Mouse (Mus musculus) embryonic facial prominence, embryonic 14.5 days (tissue): ENCODE results near the gene D630003M21Rik. TPM values are rescaled to one million over a fixed set of nuclear protein-coding genes. Genes with fewer than 3 reads are reported as not detected.

ENCODE experiments used
- ATAC-seq: fragments of 200-750 bp; cut with Nextera tagmentation; 2 replicates; pipeline ENCODE4 v1.8.0; 2017; ENCODE audit warnings: low read depth, moderate number of reproducible peaks, moderate TSS enrichment
- DNase-seq: peaks from one replicate; pipeline ENCODE4 v3.0.0-alpha.2; 2015; ENCODE audit warnings: low spot score
- H3K27ac ChIP-seq: fragments of 300-500 bp; sonication (generic); replicated peaks from 2 replicates; pipeline ENCODE4 v1.5.1; 2014; ENCODE audit warnings: low read depth, mild to moderate bottlenecking, low read length, moderate library complexity
- H3K27me3 ChIP-seq: fragments of 300-500 bp; sonication (generic); replicated peaks from 2 replicates; pipeline ENCODE4 v1.6.1; 2014; ENCODE audit warnings: low read length; ENCODE audit not compliant: control insufficient read depth, insufficient read depth
- H3K36me3 ChIP-seq: fragments of 300-500 bp; sonication (generic); 2 replicates; pipeline ENCODE4 v1.6.1; 2014; ENCODE audit warnings: low read length, mixed read lengths; ENCODE audit not compliant: control insufficient read depth, insufficient read depth
- H3K4me1 ChIP-seq: fragments of 300-500 bp; sonication (generic); 2 replicates; pipeline ENCODE4 v1.6.1; 2014; ENCODE audit warnings: antibody characterized with exemption, low read length; ENCODE audit not compliant: control insufficient read depth, insufficient read depth
- H3K4me2 ChIP-seq: fragments of 300-500 bp; sonication (generic); 2 replicates; pipeline ENCODE4 v1.6.1; 2014; ENCODE audit warnings: low read depth, mild to moderate bottlenecking, low read length, moderate library complexity, mixed read lengths
- H3K4me3 ChIP-seq: fragments of 300-500 bp; sonication (generic); 2 replicates; pipeline ENCODE4 v1.5.1; 2014; ENCODE audit warnings: low read depth, mild to moderate bottlenecking, low read length
- H3K9ac ChIP-seq: fragments of 300-500 bp; sonication (generic); 2 replicates; pipeline ENCODE4 v1.6.1; 2014; ENCODE audit warnings: low read depth, mild to moderate bottlenecking, low read length, moderate library complexity, mixed read lengths
- H3K9me3 ChIP-seq: fragments of 300-500 bp; sonication (generic); 2 replicates; pipeline ENCODE4 v1.6.1; 2016; ENCODE audit warnings: low read length; ENCODE audit not compliant: control insufficient read depth
- WGBS: fragments of 180-500 bp; shearing (Covaris S2); extraction: QIAGEN DNeasy Blood & Tissue Kit; methylation state at CpG from one replicate; pipeline ENCODE4 v1.1.7; 2014; 5-methylcytosine and 5-hydroxymethylcytosine counted together
- polyA plus RNA-seq: library from polyadenylated mRNA; unstranded; fragments of >200 nt; fragmentation: Nextera tagmentation; extraction: Ambion mirVana; gene quantifications from 2 replicates; pipeline ENCODE4 v1.2.1, GENCODE M21; 2014

D630003M21Rik gene
- polyA plus RNA-seq, 1 experiment from 2014 or later = 5.4 TPM

DNA sequence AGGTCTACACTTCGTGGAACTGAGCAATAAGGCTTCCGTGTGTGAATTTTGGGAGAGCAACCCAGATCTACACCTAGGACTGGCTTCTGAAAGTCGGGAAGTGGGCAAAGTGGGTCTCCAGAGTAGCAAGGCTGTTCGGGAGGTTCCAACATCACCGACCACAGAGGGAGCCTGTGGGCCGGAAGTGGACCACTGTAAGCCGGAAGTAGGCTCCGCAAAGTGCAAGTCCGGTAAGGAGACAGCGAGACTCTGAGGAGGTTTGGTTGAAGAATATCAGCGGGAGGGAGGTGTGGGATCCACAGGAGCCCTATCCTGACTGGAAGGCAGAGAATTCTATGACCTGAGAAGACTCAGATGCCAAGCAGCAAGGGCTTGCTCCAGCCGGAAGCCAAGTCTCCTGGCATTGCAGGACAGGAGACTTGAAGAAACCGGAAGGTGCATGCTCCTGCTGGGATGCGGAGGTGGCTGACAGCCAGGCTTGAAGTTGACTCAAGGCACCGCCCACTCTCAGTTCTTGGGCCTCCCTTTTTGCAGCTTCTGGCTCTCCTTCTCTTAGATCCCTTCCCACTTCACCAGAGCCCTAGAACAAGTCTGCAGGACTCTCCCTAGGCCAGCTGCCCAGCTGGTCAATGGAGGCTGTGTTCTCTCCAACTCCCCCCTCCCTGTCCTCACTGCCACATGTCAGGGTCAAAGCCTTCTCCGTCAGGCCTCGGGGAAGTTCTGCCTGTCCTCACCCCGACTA, 14.3 kb upstream of the D630003M21Rik start:
- DNase-seq (no peak), ATAC-seq (no peak)
- Histone ChIP-seq H3K9ac (no peak overlapping the region), H3K4me1 (no peaks in the 10 kb centered on the region), H3K36me3 (no peaks in the 10 kb centered on the region), H3K27me3 (no peaks in the 10 kb centered on the region), H3K9me3 (no peaks in the 10 kb centered on the region), H3K4me2 (no peak overlapping the region), H3K27ac (0 out of 2 replicates have a peak overlapping the region, but pooled peaks have one; percentile 15), H3K4me3 (no peak overlapping the region)
- 76% methylated on average over 16 of the region's 18 CpGs for WGBS

DNA sequence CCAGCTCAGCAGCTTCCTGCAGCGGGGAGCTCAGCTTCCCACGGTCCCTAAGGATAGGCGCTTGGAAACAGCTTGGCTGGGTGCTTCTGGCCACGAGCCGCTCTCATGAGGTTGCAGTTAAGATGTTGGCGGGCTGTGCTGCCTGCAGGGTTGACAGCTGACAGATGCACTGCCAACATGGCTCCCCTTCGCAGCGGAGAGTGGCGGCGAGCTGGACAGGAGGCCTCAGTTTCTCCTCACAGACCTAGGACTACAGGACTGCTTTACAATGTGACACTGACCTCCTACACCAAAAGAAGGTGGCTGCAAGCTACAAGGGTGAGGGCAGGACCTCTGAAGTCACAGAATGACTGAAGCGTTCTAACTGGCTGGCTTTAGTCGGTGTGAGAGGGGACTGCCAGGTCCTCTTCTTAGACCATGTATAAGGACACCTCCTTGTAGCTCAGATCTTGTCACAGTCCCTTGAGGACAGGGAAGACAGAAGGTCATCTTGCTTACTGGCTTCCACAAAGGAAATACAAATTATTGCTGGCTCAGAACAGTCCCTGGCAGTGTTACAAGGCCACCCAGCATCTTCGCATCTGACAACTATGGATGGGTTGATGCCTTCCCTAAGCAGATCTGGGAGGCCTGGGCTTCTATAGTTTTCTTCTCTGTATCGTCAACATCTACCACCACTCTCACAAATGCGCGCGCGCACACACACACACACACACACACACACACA, 13.3 kb upstream of the D630003M21Rik start:
- WGBS = 84% methylated on average over 18 of the region's 18 CpGs
- Histone ChIP-seq H3K4me3 (no peak overlapping the region), H3K9ac (no peak overlapping the region), H3K9me3 (no peaks in the 10 kb centered on the region), H3K4me1 (no peaks in the 10 kb centered on the region), H3K27ac (no peak overlapping the region), H3K36me3 (no peaks in the 10 kb centered on the region), H3K4me2 (no peak overlapping the region), H3K27me3 (no peaks in the 10 kb centered on the region)
- no peak for DNase-seq
- no peak for ATAC-seq

DNA sequence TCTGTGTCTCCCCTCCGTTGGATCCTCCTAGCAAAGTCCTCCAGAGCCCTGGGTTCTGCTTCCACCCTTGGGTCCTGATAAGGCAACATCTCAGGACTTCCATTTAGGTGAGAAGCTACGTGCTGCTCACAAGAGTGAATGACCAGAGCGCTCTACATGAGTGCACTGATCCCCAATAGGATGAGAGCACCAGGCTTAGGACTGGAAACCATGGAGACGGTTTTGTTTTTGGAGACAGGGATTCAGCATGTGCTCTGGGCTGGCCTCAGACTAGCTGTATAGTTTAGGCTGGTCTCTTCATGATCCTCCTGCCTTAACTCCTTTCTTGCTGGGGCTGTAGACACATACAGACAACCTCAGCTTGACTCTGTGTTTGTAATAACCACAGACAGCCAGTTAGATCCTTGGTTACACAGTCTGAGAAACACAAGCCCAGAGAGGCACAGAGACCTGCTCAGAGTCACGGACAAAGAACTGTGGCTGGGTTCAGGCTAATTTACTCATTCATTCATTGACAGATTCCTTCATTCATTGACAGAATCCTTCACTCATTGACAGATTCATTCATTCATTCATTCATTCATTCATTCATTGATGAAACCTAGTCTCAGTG, 12.2 kb upstream of the D630003M21Rik start:
- DNase-seq (no peak), ATAC-seq (no peak)
- Histone ChIP-seq H3K27ac (no peak overlapping the region), H3K4me3 (no peak overlapping the region), H3K27me3 (no peaks in the 10 kb centered on the region), H3K36me3 (no peaks in the 10 kb centered on the region), H3K9me3 (no peaks in the 10 kb centered on the region), H3K4me2 (no peak overlapping the region), H3K9ac (no peak overlapping the region), H3K4me1 (no peaks in the 10 kb centered on the region)
- WGBS = 66% methylated on average over 5 of the region's 5 CpGs

DNA sequence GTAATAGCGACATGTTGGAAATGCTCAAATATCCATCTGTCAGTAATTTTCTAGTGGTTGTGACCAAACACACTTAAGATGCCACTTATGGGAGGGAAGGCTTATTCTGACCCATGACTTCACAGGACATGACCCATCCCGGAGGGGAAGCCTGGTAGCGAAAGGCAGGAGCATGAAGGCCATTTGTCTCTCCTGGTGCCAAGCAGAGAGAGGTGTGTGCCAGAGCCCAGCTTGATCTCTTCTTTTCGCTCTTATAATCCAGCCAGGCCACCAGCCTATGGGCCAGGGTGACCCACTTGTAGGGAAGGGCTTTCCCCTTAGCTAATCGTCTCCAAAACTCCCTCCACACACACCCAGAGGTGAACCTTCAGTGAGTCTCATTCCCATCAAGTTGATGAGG, 9.1 kb upstream of the D630003M21Rik start:
- Histone ChIP-seq H3K27ac (no peak overlapping the region), H3K9me3 (no peaks in the 10 kb centered on the region), H3K4me2 (no peak overlapping the region), H3K4me3 (no peak overlapping the region), H3K27me3 (no peaks in the 10 kb centered on the region), H3K36me3 (no peaks in the 10 kb centered on the region), H3K4me1 (no peaks in the 10 kb centered on the region), H3K9ac (no peak overlapping the region)
- WGBS = 89% methylated on average over 5 of the region's 5 CpGs
- no peak for ATAC-seq
- no peak for DNase-seq

DNA sequence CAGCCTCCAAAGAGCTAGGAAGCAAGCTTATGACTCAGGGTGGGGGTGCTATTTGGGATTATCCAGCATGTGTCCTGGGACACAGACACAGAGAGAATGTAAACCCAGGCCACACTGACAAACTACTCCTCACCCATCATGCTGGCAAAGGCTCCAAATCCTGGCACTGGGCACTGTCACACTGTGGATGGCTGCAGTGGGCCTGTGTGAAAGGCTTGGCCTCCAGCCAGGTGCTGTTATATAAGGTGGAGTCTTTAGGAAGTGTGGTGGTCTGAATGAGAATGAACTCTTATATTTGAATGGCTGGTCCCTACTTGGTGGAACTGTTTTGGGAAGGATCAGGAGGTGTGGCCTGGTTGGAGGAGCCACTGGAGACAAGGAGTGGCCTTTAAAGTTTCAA, 7.7 kb upstream of the D630003M21Rik start:
- Histone ChIP-seq H3K27ac (no peak overlapping the region), H3K27me3 (no peaks in the 10 kb centered on the region), H3K4me2 (no peak overlapping the region), H3K9me3 (no peaks in the 10 kb centered on the region), H3K36me3 (no peaks in the 10 kb centered on the region), H3K4me1 (no peaks in the 10 kb centered on the region), H3K9ac (no peak overlapping the region), H3K4me3 (no peak overlapping the region)
- no peak for DNase-seq
- ATAC-seq = no peak

DNA sequence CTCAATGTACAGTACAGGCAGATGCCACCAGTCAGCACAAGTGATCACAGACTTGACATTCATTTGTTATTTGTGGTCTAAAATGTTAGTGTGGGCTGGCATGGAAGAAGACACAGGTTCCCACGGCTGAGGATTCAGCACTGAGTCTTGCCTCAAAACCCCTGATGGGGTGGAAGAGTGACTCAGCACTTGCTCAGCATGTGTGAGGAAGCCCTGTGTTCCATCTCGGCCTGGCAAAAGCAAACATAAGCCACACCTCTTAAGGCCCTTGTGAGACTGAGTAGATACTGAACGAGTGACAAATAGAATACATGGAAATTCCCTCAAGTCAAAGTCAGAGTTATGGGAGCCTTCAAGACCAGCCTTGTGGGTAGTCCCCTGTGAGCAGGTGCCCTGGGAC, 4.1 kb upstream of the D630003M21Rik start:
- Histone ChIP-seq H3K36me3 (no peaks in the 10 kb centered on the region), H3K9me3 (no peaks in the 10 kb centered on the region), H3K27me3 (no peaks in the 10 kb centered on the region), H3K9ac (no peak overlapping the region), H3K4me1 (peaks cover 12% of the 10 kb centered on the region; the same call in 1 of the 2 replicates), H3K4me2 (no peak overlapping the region), H3K4me3 (no peak overlapping the region), H3K27ac (no peak overlapping the region)
- no peak for ATAC-seq
- no peak for DNase-seq
- WGBS = 77% methylated on average over 3 of the region's 3 CpGs

DNA sequence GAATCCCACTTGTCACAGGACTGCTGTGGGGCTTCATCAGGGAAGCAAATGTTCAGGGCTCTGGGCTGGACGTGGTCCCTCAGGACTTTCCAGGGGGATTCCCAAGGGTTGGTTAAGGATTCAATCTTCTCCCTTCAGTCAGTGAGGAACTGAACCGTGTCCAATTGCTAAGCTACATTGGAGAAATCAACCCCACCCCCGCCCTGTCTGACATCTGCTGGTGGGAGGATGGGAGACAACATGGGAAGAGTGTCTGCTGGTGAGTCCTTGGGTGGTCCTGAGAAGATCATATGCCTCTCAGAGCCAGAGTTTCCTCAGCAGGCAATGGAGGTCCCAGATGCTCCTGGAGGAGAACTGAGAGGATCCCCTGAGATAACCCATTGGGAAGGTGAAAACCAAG, 3.4 kb upstream of the D630003M21Rik start:
- Histone ChIP-seq H3K4me3 (no peak overlapping the region), H3K27ac (no peak overlapping the region), H3K9ac (no peak overlapping the region), H3K9me3 (no peaks in the 10 kb centered on the region), H3K4me2 (no peak overlapping the region), H3K4me1 (peaks cover 12% of the 10 kb centered on the region; the same call in 1 of the 2 replicates), H3K27me3 (no peaks in the 10 kb centered on the region), H3K36me3 (no peaks in the 10 kb centered on the region)
- no peak for ATAC-seq
- no peak for DNase-seq
- 48% methylated on average over 3 of the region's 3 CpGs for WGBS

DNA sequence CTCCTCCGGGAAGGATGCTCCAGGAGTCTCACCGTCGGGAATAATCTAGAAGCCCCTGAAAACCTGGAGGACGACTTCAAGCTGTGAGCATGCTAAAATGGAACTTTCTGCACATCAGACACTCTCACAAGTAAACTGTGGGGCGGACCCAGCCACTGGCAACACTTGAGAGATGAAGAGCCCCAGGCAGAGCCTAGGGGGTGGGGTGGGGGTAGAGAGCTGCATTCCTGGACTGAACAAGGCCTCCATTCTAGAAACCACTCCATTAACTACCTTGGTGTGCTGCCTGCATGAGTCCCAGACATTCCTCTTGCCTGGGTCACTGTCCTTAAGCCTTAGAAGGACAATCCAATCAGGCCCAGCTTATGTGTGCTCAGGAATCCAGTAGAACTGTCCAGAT, 2.0 kb upstream of the D630003M21Rik start:
- DNase-seq (no peak), ATAC-seq (no peak)
- Histone ChIP-seq H3K27ac (peak overlapping the region; percentile 29; the same call in 1 of the 2 replicates), H3K27me3 (no peaks in the 10 kb centered on the region), H3K9ac (no peak overlapping the region), H3K4me3 (no peak overlapping the region), H3K4me1 (peaks cover 12% of the 10 kb centered on the region; the same call in 1 of the 2 replicates), H3K4me2 (no peak overlapping the region), H3K9me3 (no peaks in the 10 kb centered on the region), H3K36me3 (no peaks in the 10 kb centered on the region)
- WGBS = 36% methylated on average over 5 of the region's 5 CpGs
